Mouse (Mus musculus) ES-E14 (cell line): ENCODE results near the gene Elmo1.

Source experiments
- CHD2 ChIP-seq: IDR thresholded peaks from 2 replicates; pipeline ENCODE4 v1.6.1; 2014; ENCODE audit warnings: mild to moderate bottlenecking, low read depth, low read length, inconsistent platforms
- HCFC1 ChIP-seq: IDR thresholded peaks from 2 replicates; pipeline ENCODE4 v1.6.1; 2012; ENCODE audit warnings: low read length, inconsistent platforms, borderline replicate concordance; ENCODE audit not compliant: insufficient read depth
- MAFK ChIP-seq: IDR thresholded peaks from 2 replicates; pipeline ENCODE4 v1.6.1; 2014; ENCODE audit warnings: mild to moderate bottlenecking, low read depth, low read length, inconsistent platforms; ENCODE audit not compliant: insufficient read depth
- ZNF384 ChIP-seq: IDR thresholded peaks from 2 replicates; pipeline ENCODE4 v1.6.1; 2012; ENCODE audit warnings: low read depth, low read length, inconsistent platforms

DNA sequence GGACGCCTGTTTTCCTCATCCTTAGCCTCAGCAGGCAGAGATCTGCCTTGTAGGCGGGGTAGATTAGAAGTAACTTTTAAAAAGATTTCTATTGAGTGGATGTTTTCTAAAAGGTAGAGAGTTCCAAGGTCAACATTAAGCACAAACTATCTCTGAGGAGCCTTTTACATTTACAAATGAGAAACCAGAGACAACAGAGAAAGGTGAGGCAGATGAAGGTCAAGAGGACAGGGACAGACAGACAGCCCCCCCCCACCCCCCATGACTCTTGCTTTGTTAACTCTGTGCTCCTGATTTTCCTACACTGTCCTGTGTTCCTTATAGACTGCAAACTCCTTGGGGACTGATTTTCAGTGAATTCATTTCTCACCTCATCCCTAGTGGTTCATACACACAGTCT is 295.0 kb downstream of the Elmo1 start:
- TF ChIP-seq MAFK (no peak), CHD2 (no peak), ZNF384 (no peak), HCFC1 (no peak)
